Mouse (Mus musculus): ENCODE measurements at regions not wholly inside any gene's neighbourhood (a gene's known extent, or its start where the extent isn't known, plus 50 kb on each side); places are given as distances from the start of the nearest gene placed in this dataset.
A peak's percentile ranks its signal among the peaks of the same experiment; 100 is the strongest.

DNA sequence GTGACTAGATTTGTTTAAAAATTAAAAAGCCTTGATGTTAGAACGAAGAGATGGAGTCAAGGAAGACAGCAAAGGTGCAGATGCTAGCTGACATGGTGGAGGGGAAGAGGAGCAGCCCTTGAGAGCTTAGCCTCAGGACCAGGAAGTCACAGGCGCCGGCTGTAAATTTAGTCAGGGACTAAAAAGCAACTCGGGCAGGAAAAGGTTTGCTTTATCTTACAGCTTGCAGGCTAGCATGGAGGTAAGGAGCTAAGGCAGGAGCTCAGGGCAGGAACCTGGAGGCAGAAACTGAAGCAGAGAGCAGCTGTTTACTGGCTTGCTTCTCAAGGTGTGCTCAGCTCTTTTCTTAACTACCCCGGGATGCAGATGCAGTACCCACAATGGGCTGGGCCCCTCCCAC lies 68.3 kb upstream of the Tmem150c start:
- Histone ChIP-seq H3K36me3 (ENCODE audit: insufficient read depth, low read length) (no peaks in the 10 kb centered on the region), H3K9ac (replicated peaks; ENCODE audit: low read length, poor library complexity, severe bottlenecking) (no peak overlapping the region), H3K4me2 (ENCODE audit: low read depth, low read length, poor library complexity, severe bottlenecking) (no peak overlapping the region), H3K4me1 (ENCODE audit: insufficient read depth, low read length) (no peaks in the 10 kb centered on the region), H3K9me3 (ENCODE audit: low read length) (no peaks in the 10 kb centered on the region), H3K27ac (ENCODE audit: low read depth, low read length) (no peak overlapping the region), H3K27me3 (ENCODE audit: insufficient read depth, low read length) (no peaks in the 10 kb centered on the region), H3K4me3 (ENCODE audit: low read depth, low read length) (no peak overlapping the region)
- DNase-seq (ENCODE audit: low spot score) (no peak), ATAC-seq (ENCODE audit: low FRiP score) (no peak)
- TF ChIP-seq CTCF (IDR thresholded peaks at IDR 0.05): no peak
- 73% methylated on average over 5 of the region's 5 CpGs for WGBS

DNA sequence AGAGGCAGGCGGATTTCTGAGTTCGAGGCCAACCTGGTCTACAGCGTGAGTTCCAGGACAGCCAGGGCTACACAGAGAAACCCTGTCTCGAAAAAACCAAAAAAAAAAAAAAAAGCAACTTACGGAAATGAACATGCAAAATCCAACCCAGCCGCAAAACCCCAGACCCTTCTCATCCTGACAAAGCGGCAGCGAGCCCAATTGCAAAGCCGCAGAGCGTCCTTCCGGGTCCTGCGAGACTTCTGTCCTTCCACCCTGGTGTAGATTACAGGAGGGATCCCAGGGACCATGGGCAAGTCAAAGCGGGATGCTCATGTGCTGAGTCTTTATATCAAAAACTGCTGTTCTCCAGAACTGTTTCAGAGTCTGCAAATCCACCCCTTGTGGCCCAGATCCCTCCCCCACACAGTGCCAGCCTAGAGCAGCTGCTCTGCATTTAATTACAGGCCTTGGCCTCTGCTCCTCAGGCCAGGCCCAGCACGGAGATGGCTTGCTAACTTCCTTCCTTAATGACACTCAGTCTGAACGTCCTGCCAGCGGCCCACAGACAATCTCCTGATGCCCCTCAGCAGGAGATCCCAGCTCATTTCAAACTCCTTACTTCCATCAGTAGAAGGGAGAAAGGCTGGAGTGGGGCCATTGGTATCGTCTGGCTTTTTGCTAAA lies 67.1 kb upstream of the Tmem150c start:
- no peaks in the 10 kb centered on the region for H3K9me3 ChIP-seq (ENCODE audit: low read length)
- DNase-seq (ENCODE audit: low spot score): no peak
- no peaks in the 10 kb centered on the region for H3K27me3 ChIP-seq (ENCODE audit: insufficient read depth, low read length)
- TF ChIP-seq CTCF (IDR thresholded peaks at IDR 0.05): no peak
- 83% methylated on average over 17 of the region's 17 CpGs for WGBS
- no peak overlapping the region for H3K9ac ChIP-seq (replicated peaks; ENCODE audit: low read length, poor library complexity, severe bottlenecking)
- H3K4me3 ChIP-seq (ENCODE audit: low read depth, low read length): no peak overlapping the region
- no peaks in the 10 kb centered on the region for H3K36me3 ChIP-seq (ENCODE audit: insufficient read depth, low read length)
- H3K27ac ChIP-seq (ENCODE audit: low read depth, low read length): no peak overlapping the region
- no peak overlapping the region for H3K4me2 ChIP-seq (ENCODE audit: low read depth, low read length, poor library complexity, severe bottlenecking)
- no peaks in the 10 kb centered on the region for H3K4me1 ChIP-seq (ENCODE audit: insufficient read depth, low read length)
- ATAC-seq (ENCODE audit: low FRiP score): no peak

DNA sequence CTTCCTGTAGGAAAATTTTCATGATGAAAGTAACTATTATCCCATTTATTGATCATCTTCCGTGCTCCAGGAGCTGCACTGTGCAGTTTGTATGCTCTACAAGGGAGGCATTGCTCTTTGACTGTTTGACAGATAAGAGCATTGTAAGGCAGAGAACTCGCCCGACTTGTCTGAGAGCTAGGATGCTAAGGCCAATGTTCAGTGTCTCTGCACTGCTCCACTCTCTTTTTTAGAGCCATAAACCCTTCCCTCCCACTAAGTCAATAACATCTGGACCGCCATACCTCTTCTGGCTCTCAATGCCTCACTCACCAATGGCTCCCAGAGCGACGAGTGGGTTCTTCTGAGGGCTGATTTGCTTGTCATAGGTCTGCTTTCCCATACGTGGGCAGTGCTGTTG lies 65.9 kb upstream of the Tmem150c start:
- H3K4me3 ChIP-seq (ENCODE audit: low read depth, low read length): no peak overlapping the region
- DNase-seq (ENCODE audit: low spot score) (no peak), ATAC-seq (ENCODE audit: low FRiP score) (no peak)
- no peak overlapping the region for H3K9ac ChIP-seq (replicated peaks; ENCODE audit: low read length, poor library complexity, severe bottlenecking)
- no peak overlapping the region for H3K4me2 ChIP-seq (ENCODE audit: low read depth, low read length, poor library complexity, severe bottlenecking)
- no peak overlapping the region for H3K27ac ChIP-seq (ENCODE audit: low read depth, low read length)
- H3K9me3 ChIP-seq (ENCODE audit: low read length): no peaks in the 10 kb centered on the region
- H3K4me1 ChIP-seq (ENCODE audit: insufficient read depth, low read length): no peaks in the 10 kb centered on the region
- H3K36me3 ChIP-seq (ENCODE audit: insufficient read depth, low read length): no peaks in the 10 kb centered on the region
- H3K27me3 ChIP-seq (ENCODE audit: insufficient read depth, low read length): no peaks in the 10 kb centered on the region
- no peak for TF ChIP-seq CTCF (IDR thresholded peaks at IDR 0.05)
- 82% methylated on average over 7 of the region's 7 CpGs for WGBS

- DNase-seq (ENCODE audit: low spot score) (no peak), ATAC-seq (ENCODE audit: low FRiP score) (no peak)
- Histone ChIP-seq H3K9ac (replicated peaks; ENCODE audit: low read length, poor library complexity, severe bottlenecking) (no peak overlapping the region), H3K4me2 (ENCODE audit: low read depth, low read length, poor library complexity, severe bottlenecking) (no peak overlapping the region), H3K4me1 (ENCODE audit: insufficient read depth, low read length) (no peaks in the 10 kb centered on the region), H3K36me3 (ENCODE audit: insufficient read depth, low read length) (no peaks in the 10 kb centered on the region), H3K27me3 (ENCODE audit: insufficient read depth, low read length) (no peaks in the 10 kb centered on the region), H3K4me3 (ENCODE audit: low read depth, low read length) (no peak overlapping the region), H3K27ac (ENCODE audit: low read depth, low read length) (no peak overlapping the region), H3K9me3 (ENCODE audit: low read length) (no peaks in the 10 kb centered on the region)
- 72% methylated on average over 10 of the region's 10 CpGs for WGBS
- no peak for TF ChIP-seq CTCF (IDR thresholded peaks at IDR 0.05)
Observed at GRCm38 (mm10) chr5:100224773-100225363, 65.3 kb upstream of the Tmem150c start.

- H3K4me1 ChIP-seq (ENCODE audit: insufficient read depth, low read length): no peaks in the 10 kb centered on the region
- WGBS: 55% methylated on average over 10 of the region's 10 CpGs
- no peaks in the 10 kb centered on the region for H3K9me3 ChIP-seq (ENCODE audit: low read length)
- H3K4me3 ChIP-seq (ENCODE audit: low read depth, low read length): no peak overlapping the region
- ATAC-seq (ENCODE audit: low FRiP score): no peak
- H3K36me3 ChIP-seq (ENCODE audit: insufficient read depth, low read length): no peaks in the 10 kb centered on the region
- peak; percentile 72 for DNase-seq (ENCODE audit: low spot score)
- H3K27ac ChIP-seq (ENCODE audit: low read depth, low read length): no peak overlapping the region
- H3K4me2 ChIP-seq (ENCODE audit: low read depth, low read length, poor library complexity, severe bottlenecking): no peak overlapping the region
- H3K27me3 ChIP-seq (ENCODE audit: insufficient read depth, low read length): no peaks in the 10 kb centered on the region
- no peak overlapping the region for H3K9ac ChIP-seq (replicated peaks; ENCODE audit: low read length, poor library complexity, severe bottlenecking)
- TF ChIP-seq CTCF (IDR thresholded peaks at IDR 0.05): peak; percentile 54
Observed at GRCm38 (mm10) chr5:100221005-100221583, 61.5 kb upstream of the Tmem150c start.

GRCm38 (mm10) chr5:100220320-100220719 lies 60.7 kb upstream of the Tmem150c start:
- Histone ChIP-seq H3K9ac (replicated peaks; ENCODE audit: low read length, poor library complexity, severe bottlenecking) (no peak overlapping the region), H3K4me2 (ENCODE audit: low read depth, low read length, poor library complexity, severe bottlenecking) (no peak overlapping the region), H3K4me3 (ENCODE audit: low read depth, low read length) (no peak overlapping the region), H3K27ac (ENCODE audit: low read depth, low read length) (no peak overlapping the region), H3K36me3 (ENCODE audit: insufficient read depth, low read length) (no peaks in the 10 kb centered on the region), H3K27me3 (ENCODE audit: insufficient read depth, low read length) (no peaks in the 10 kb centered on the region), H3K9me3 (ENCODE audit: low read length) (no peaks in the 10 kb centered on the region), H3K4me1 (ENCODE audit: insufficient read depth, low read length) (no peaks in the 10 kb centered on the region)
- ATAC-seq (ENCODE audit: low FRiP score) (no peak), DNase-seq (ENCODE audit: low spot score) (no peak)
- TF ChIP-seq CTCF (IDR thresholded peaks at IDR 0.05): no peak
- 89% methylated on average over 11 of the region's 11 CpGs for WGBS
